Mouse (Mus musculus) erythroblast, embryonic 14.5 days (primary cell): ENCODE measurements around the gene Atat1.

ENCODE experiments used
- GATA1 ChIP-seq: IDR thresholded peaks from 2 replicates; pipeline ENCODE4 v1.6.1; 2012; ENCODE audit warnings: low read length, inconsistent platforms, mixed read lengths
- TAL1 ChIP-seq: IDR thresholded peaks from 3 replicates; pipeline ENCODE4 v1.6.1; 2012; ENCODE audit warnings: low read length, inconsistent platforms, mixed read lengths

GRCm38 (mm10) chr17:35870151-35870883, 39.6 kb downstream of the Atat1 start:
- TF ChIP-seq GATA1 (no peak), TAL1 (no peak)
